Mouse (Mus musculus) C2C12 (cell line): Measurements from ENCODE around the gene Akirin1. TPM values are rescaled to one million over a fixed set of nuclear protein-coding genes. Genes with fewer than 3 reads are reported as not detected.
A peak's percentile ranks its signal among the peaks of the same experiment; 100 is the strongest.

Source experiments
- H3K27me3 ChIP-seq: one replicate; pipeline ENCODE4 v1.6.1; 2011; ENCODE audit not compliant: control insufficient read depth, insufficient read depth, insufficient read length
- H3K36me3 ChIP-seq: one replicate; pipeline ENCODE4 v1.6.1; 2011; ENCODE audit not compliant: control insufficient read depth, insufficient read depth
- H3K4me3 ChIP-seq: one replicate; pipeline ENCODE4 v1.5.1; 2011; ENCODE audit warnings: mild to moderate bottlenecking, control low read depth; ENCODE audit not compliant: poor library complexity, insufficient read depth, severe bottlenecking
- H3K79me2 ChIP-seq: one replicate; pipeline ENCODE4 v1.6.1; 2011; ENCODE audit not compliant: control insufficient read depth, insufficient read depth
- H3K79me3 ChIP-seq: one replicate; pipeline ENCODE4 v1.6.1; 2011; ENCODE audit warnings: low read depth, control low read depth
- H3ac ChIP-seq: one replicate; pipeline ENCODE3; 2011; ENCODE audit warnings: low read depth; ENCODE audit not compliant: control insufficient read depth, insufficient read length
- CEBPB ChIP-seq: IDR thresholded peaks from one replicate; pipeline ENCODE4 v1.6.1; 2011; ENCODE audit warnings: low read depth, mild to moderate bottlenecking, control low read depth, moderate library complexity
- CTCF ChIP-seq: IDR thresholded peaks from one replicate; pipeline ENCODE4 v1.5.1; 2011; ENCODE audit not compliant: control insufficient read depth, insufficient read depth, insufficient read length
- FOSL1 ChIP-seq: IDR thresholded peaks from one replicate; pipeline ENCODE4 v1.8.0; 2011; ENCODE audit warnings: mild to moderate bottlenecking, low read length; ENCODE audit not compliant: poor library complexity, insufficient read depth, severe bottlenecking
- MAX ChIP-seq: IDR thresholded peaks from one replicate; pipeline ENCODE4 v1.6.1; 2011; ENCODE audit warnings: mild to moderate bottlenecking, control low read depth
- MYOD1 ChIP-seq: IDR thresholded peaks from one replicate; pipeline ENCODE4 v1.6.1; 2011; ENCODE audit warnings: low read depth; ENCODE audit not compliant: control insufficient read depth, insufficient read length
- MYOG ChIP-seq: IDR thresholded peaks from one replicate; pipeline ENCODE4 v1.6.1; 2011; ENCODE audit not compliant: control insufficient read depth, insufficient read length; ENCODE audit errors: extremely low read depth
- USF1 ChIP-seq: IDR thresholded peaks from one replicate; pipeline ENCODE4 v1.6.1; 2011; ENCODE audit warnings: low read depth, mild to moderate bottlenecking, control low read depth, moderate library complexity
- polyA plus RNA-seq: library from polyadenylated mRNA; unstranded; fragments of >200 nt; fragmentation: generic; extraction: Trizol; gene quantifications from one replicate; pipeline ENCODE4 v1.2.1, GENCODE M21; 2012; ENCODE audit warnings: missing spikeins

The Akirin1 gene
- polyA plus RNA-seq, 1 experiment, result 21.8 TPM

DNA sequence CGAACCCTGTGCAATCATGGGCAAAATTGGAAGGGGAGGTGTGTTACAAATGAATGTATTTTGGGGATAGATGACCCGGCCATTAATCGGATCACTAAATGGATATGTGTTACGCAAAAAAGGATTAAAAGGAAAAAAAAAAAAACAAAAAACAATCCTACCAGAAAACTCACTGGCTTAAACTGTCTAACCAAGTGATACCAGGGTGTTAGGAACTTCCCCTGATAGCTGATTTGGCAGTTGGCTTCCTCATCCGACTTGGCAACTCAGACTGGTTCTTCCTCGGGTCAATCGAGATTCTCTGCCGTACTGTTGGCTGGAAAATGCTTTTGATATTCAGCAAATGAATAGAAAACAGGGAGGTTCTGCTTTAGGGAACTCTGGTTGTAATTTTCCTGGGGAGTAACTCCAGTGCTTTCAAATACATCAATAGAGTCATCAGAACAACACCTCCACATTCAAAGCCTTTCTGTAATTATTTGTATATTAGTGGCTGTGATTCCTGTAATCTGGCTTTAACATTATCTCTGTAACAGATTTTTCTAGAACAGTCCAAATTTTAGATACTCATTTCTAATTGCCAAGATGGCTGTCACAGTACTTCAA lies 665 bp upstream of the Akirin1 start:
- TF ChIP-seq MAX, result no peak
- TF ChIP-seq CEBPB, result no peak
- no peak for TF ChIP-seq FOSL1
- no peak for TF ChIP-seq USF1
- no peak for TF ChIP-seq MYOG
- TF ChIP-seq MYOD1, result no peak
- no peak for TF ChIP-seq CTCF
- Histone ChIP-seq H3K36me3 (no peaks in the 10 kb centered on the region), H3K79me2 (peaks cover 44% of the 10 kb centered on the region), H3K4me3 (peak overlapping the region; percentile 97), H3K79me3 (peaks cover 39% of the 10 kb centered on the region), H3K27me3 (no peaks in the 10 kb centered on the region), H3ac (peak overlapping the region; percentile 46)

GRCm38 (mm10) chr4:123749484-123750130 lies 538 bp downstream of the Akirin1 start:
- Histone ChIP-seq H3K36me3 (peaks cover 2% of the 10 kb centered on the region), H3K4me3 (peak overlapping the region; percentile 97), H3ac (peak overlapping the region; percentile 87), H3K27me3 (no peaks in the 10 kb centered on the region), H3K79me2 (peaks cover 56% of the 10 kb centered on the region), H3K79me3 (peaks cover 51% of the 10 kb centered on the region)
- TF ChIP-seq MYOG (no peak), FOSL1 (no peak), CEBPB (no peak), MAX (no peak), CTCF (no peak)

DNA sequence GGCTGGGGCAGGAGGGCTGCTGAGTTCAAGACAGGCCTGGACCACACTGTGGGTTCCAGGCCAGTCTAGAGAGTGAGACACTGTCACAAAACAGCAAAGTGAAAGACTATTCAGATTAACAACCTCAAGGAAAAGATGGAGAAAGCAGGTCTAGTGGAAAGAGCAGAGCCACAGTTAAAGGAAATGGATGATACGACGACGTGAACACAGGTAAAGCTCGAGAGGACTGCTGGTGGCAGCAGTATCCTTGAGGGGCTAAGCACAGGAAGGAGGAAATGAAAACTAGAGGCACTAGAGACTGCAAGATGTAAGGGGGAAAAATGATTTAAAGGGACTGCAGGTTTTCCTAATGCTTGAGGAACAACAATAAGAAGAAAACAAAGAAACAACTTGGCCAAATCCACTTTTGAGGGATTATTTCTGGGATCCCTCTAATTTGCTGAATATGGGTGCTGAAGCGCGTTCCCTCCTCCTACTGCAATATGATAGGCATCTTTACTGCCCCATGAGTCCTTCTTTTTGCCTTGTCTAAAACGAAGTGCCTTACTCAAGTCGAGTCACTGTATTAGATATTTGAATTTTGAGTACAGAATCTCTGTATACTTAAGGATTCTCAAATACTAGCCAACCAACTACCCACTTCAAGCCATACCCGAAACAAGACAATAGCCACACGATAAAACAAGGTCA lies 1.3 kb downstream of the Akirin1 start:
- peaks cover 55% of the 10 kb centered on the region for H3K79me3 ChIP-seq
- peaks cover 63% of the 10 kb centered on the region for H3K79me2 ChIP-seq
- H3K27me3 ChIP-seq, result no peaks in the 10 kb centered on the region
- H3ac ChIP-seq, result peak overlapping the region; percentile 87
- H3K36me3 ChIP-seq, result peaks cover 5% of the 10 kb centered on the region
- TF ChIP-seq USF1 (no peak), CEBPB (no peak), MYOD1 (no peak), CTCF (no peak), FOSL1 (no peak), MAX (no peak), MYOG (no peak)
- peak overlapping the region; percentile 97 for H3K4me3 ChIP-seq

DNA sequence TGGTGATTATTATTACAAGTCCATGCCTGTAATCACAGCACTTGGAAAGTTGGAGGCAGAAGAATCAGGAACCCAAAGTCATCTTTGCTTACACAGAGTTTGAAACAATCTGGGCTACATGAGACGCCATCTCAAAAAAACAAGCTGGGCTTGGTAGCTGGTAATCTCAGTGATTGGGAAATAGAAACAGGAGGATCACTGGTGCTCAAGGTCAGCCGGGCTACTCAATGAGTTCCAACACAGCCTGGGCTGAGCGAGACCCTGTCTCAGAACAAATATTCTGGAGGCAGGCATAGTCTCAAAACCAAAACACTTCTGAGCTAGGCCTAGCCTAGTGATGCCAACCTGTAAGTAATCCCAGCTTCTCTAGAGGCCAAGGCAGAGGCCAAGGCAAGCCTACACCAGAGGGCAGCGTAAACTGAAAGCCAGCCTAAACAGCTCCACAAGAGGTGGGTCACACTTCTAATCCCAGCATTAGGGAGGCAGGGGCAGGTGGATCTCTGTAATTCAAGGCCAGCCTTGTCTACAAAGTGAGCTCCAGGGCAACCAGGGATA lies 4.8 kb downstream of the Akirin1 start:
- H3ac ChIP-seq, result no peak overlapping the region
- no peak for TF ChIP-seq MAX
- no peaks in the 10 kb centered on the region for H3K27me3 ChIP-seq
- H3K4me3 ChIP-seq, result no peak overlapping the region
- H3K36me3 ChIP-seq, result peaks cover 38% of the 10 kb centered on the region
- peaks cover 70% of the 10 kb centered on the region for H3K79me3 ChIP-seq
- peaks cover 97% of the 10 kb centered on the region for H3K79me2 ChIP-seq

GRCm38 (mm10) chr4:123742891-123743290 lies 7.3 kb downstream of the Akirin1 start:
- no peaks in the 10 kb centered on the region for H3K27me3 ChIP-seq
- H3K4me3 ChIP-seq, result no peak overlapping the region
- H3K36me3 ChIP-seq, result peaks cover 62% of the 10 kb centered on the region
- TF ChIP-seq FOSL1, result no peak
- no peak for TF ChIP-seq USF1
- TF ChIP-seq MYOG, result no peak
- no peak for TF ChIP-seq MAX
- no peak for TF ChIP-seq CEBPB
- TF ChIP-seq CTCF, result no peak
- TF ChIP-seq MYOD1, result no peak
- peaks cover 74% of the 10 kb centered on the region for H3K79me2 ChIP-seq
- no peak overlapping the region for H3ac ChIP-seq
- peaks cover 51% of the 10 kb centered on the region for H3K79me3 ChIP-seq

- Histone ChIP-seq H3ac (no peak overlapping the region), H3K27me3 (no peaks in the 10 kb centered on the region), H3K36me3 (peaks cover 83% of the 10 kb centered on the region), H3K79me2 (peaks cover 33% of the 10 kb centered on the region), H3K79me3 (peaks cover 15% of the 10 kb centered on the region), H3K4me3 (no peak overlapping the region)
- TF ChIP-seq MAX (no peak), FOSL1 (no peak), MYOG (no peak), CEBPB (no peak), CTCF (no peak), USF1 (no peak), MYOD1 (no peak)
Observed at GRCm38 (mm10) chr4:123738708-123739107, 11.4 kb downstream of the Akirin1 start.
